Mouse (Mus musculus) heart, embryonic 15.5 days (tissue): ENCODE measurements around the gene Trim8. TPM values are rescaled to one million over a fixed set of nuclear protein-coding genes. Genes with fewer than 3 reads are reported as not detected.

Source experiments
- ATAC-seq: fragments of 200-750 bp; cut with Nextera tagmentation; replicated peaks from 2 replicates; pipeline ENCODE4 v1.8.0; 2017; ENCODE audit warnings: low read depth, moderate TSS enrichment; ENCODE audit not compliant: insufficient number of reproducible peaks, insufficient read depth, low FRiP score
- H3K27ac ChIP-seq: fragments of 300-500 bp; sonication (generic); 2 replicates; pipeline ENCODE4 v1.5.1; 2015; ENCODE audit warnings: mild to moderate bottlenecking, inconsistent platforms
- H3K27me3 ChIP-seq: fragments of 300-500 bp; sonication (generic); 2 replicates; pipeline ENCODE4 v1.6.1; 2015; ENCODE audit warnings: inconsistent platforms
- H3K36me3 ChIP-seq: fragments of 300-500 bp; sonication (generic); 2 replicates; pipeline ENCODE4 v1.6.1; 2015; ENCODE audit warnings: mild to moderate bottlenecking, inconsistent platforms
- H3K4me1 ChIP-seq: fragments of 300-500 bp; sonication (generic); replicated peaks from 2 replicates; pipeline ENCODE4 v1.6.1; 2015; ENCODE audit warnings: inconsistent platforms
- H3K4me2 ChIP-seq: fragments of 300-500 bp; sonication (generic); 2 replicates; pipeline ENCODE4 v1.6.1; 2015; ENCODE audit warnings: inconsistent platforms, mild to moderate bottlenecking, moderate library complexity
- H3K4me3 ChIP-seq: fragments of 300-500 bp; sonication (generic); 2 replicates; pipeline ENCODE4 v1.5.1; 2015; ENCODE audit warnings: mild to moderate bottlenecking, inconsistent platforms
- H3K9ac ChIP-seq: fragments of 300-500 bp; sonication (generic); 2 replicates; pipeline ENCODE4 v1.6.1; 2015; ENCODE audit warnings: mild to moderate bottlenecking, inconsistent platforms
- H3K9me3 ChIP-seq: fragments of 300-500 bp; sonication (generic); replicated peaks from 2 replicates; pipeline ENCODE4 v1.6.1; 2016; ENCODE audit warnings: inconsistent platforms
- WGBS: fragments of 180-500 bp; shearing (Covaris S2); methylation state at CpG from one replicate; pipeline ENCODE4 v1.1.7; 2015; ENCODE audit warnings: mixed read lengths; 5-methylcytosine and 5-hydroxymethylcytosine counted together
- polyA plus RNA-seq: library from polyadenylated mRNA; unstranded; fragments of >200 nt; fragmentation: Nextera tagmentation; extraction: Ambion mirVana; gene quantifications from 2 replicates; pipeline ENCODE4 v1.2.1, GENCODE M21; 2015

Trim8 gene
- polyA plus RNA-seq, 1 experiment from 2014 or later: 15.9 TPM

DNA sequence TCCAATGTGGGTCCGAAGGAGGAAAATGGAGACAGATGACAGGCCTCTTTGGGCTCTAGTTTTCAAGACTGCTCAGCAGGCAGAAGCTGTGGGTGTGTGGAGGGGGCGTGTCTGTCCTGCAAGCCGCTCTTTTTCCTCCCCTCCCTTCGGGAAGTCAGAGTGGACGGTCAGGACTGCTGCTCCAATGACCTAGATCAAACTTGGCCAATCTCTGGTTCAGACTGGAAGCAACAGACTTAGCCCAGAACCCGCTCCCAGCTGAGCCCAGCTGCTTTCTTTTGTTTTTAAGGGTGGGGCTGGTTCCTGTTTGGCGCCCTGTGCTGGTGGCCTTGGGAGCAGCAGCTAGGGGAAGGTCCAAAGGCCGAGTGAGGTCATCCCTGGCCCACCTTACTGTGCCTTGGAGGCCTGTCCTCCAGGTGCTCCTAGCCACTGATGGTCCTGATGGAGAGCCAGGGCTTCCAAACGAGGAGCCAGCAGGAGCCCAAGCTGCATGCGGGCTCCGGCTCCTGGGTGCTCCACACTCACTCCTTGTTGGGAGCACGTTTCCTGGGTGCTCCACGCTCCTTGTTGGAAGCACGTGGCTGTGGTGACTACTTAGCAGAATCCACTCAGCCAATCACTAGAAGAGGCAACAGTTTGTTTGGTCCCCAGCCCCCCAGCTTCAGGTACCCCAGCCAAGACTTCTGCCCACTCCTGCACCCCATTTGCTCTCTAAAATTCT lies 23.3 kb downstream of the Trim8 start:
- Histone ChIP-seq H3K4me3 (peak overlapping the region; percentile 31; the same call in 1 of the 2 replicates), H3K4me1 (peaks cover 81% of the 10 kb centered on the region), H3K27ac (peak overlapping the region; percentile 81), H3K36me3 (no peaks in the 10 kb centered on the region), H3K9ac (peak overlapping the region; percentile 38; the same call in 1 of the 2 replicates), H3K9me3 (no peaks in the 10 kb centered on the region), H3K27me3 (no peaks in the 10 kb centered on the region), H3K4me2 (peak overlapping the region; percentile 70)
- ATAC-seq: 0 out of 2 replicates have a peak, but pooled peaks have one; percentile 5
- 28% methylated on average over 14 of the region's 14 CpGs for WGBS

DNA sequence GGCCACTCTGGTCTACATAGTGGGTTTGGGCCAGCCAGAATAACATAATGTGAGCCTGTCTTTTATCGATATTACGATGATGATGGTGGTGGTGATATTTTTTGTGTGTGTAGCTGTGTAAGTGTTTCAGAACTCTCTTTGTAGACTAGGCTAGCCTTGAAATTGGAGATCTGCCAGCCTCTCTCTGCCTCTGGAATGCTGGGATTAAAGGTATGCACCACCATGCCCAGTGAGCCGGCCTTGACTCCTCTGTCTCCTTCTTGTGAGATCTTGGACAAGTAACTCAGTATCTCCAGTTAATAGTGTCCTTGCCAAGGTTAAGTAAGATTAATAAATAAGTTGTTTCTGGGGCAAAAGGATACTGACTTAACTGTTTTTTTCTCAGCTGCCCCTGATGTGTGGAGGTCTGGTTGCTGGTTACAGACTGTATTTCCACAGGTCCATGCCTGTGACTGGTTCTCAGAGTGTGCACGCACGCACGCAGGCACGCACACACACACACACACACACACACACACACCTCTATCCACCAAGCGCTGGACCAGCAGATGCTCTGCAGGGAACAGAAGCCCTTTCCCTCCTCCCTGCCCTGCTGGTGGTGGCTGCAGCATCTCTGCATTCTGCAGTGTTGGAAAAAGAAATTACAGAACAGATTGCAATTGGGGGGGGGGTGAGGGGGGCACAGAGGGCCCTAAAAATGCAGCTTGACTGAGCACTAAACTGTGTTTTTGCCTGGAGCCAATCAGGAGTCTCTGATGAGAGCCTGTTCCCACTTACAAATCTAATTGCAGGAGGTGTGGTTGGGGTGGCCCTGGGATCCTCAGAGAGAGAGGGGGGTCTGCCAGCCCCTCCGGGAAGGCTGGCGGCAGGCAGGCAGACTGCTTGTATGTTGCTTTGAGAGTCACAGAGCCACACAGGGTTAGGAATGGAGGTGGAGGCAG lies 24.5 kb downstream of the Trim8 start:
- Histone ChIP-seq H3K4me3 (no peak overlapping the region), H3K4me1 (peaks cover 91% of the 10 kb centered on the region), H3K27me3 (no peaks in the 10 kb centered on the region), H3K4me2 (no peak overlapping the region), H3K9me3 (no peaks in the 10 kb centered on the region), H3K36me3 (no peaks in the 10 kb centered on the region), H3K27ac (peak overlapping the region; percentile 81), H3K9ac (no peak overlapping the region)
- 51% methylated on average over 10 of the region's 10 CpGs for WGBS
- ATAC-seq: no peak

DNA sequence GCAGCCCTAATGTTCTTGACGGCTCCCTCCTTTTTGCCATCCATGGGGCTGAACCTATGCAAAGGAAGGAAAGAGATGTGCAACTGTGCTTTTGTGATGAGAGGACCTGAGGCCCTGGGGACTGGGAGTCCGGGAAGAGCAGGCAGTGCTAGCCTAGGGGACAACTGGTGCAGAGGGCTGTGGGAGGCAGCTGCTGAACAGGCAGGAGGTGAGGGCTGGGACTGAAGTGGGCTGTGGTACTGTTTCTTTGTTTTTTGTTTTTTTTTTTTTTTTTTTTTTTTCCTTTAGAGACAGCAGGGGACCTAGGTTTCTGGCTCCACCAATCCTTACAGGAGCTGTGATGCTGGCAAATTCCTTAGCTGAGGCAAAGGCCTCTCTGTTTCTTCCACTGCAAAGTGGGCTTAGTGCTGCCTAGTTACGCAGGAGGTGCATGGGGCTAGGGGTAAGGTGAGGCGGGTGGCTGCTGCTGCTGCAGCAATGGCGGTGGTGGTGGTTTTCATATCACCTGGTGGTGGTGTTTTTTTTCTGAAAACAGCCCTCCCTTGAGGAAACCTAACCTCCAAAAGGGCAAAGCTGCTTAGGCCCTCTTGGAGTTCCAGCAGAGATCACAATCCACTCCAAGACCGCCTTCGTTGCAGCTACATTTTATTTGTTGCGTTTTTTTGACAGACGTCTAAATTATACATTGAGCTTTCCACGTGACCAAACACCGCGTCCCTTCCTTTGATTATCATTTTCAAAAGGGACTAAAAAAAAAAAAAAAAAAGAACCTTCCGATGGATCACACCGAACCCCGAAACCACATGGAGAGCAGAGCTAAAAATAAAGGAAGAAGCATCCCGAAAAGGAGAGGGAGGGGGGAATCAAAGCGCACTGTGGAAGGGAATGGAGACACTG lies 26.4 kb downstream of the Trim8 start:
- Histone ChIP-seq H3K4me1 (peaks cover 98% of the 10 kb centered on the region), H3K9me3 (no peaks in the 10 kb centered on the region), H3K36me3 (no peaks in the 10 kb centered on the region), H3K27me3 (no peaks in the 10 kb centered on the region), H3K4me2 (peak overlapping the region; percentile 69), H3K27ac (peak overlapping the region; percentile 98), H3K4me3 (peak overlapping the region; percentile 40), H3K9ac (no peak overlapping the region)
- no peak for ATAC-seq
- 20% methylated on average over 17 of the region's 17 CpGs for WGBS

DNA sequence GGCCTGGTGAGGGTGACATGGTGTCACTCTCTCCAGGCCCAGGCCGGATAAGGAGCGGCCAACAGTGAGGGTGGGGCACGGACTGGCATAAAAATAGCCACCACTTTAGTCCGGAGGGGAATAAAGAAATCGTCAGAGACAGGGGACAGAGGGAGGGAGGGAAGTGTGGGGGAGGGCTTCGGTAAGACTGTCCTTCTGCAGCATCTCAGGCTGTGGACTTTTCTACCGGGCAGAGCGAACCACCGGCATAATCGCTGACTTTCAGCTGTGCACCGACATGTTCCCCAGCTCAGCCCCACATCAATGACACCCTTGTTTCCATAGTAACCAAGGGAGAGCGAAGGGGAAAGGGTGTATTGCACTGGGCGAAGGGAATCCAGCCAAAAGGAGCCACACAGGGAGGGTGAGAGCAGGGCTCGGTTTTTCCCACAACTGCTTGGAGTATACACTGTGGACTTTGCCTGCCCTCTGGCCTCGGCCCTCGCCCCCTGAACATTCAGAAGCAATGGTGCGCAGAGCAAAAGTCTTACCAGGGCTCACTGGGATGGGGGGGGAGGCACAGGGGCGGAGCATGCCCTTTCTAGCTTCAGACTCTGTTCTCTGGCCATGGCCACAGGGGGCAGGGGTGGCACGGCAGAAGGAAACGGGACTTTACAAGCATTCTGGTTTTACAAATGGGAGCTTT lies 27.2 kb downstream of the Trim8 start:
- 1% methylated on average over 20 of the region's 20 CpGs for WGBS

DNA sequence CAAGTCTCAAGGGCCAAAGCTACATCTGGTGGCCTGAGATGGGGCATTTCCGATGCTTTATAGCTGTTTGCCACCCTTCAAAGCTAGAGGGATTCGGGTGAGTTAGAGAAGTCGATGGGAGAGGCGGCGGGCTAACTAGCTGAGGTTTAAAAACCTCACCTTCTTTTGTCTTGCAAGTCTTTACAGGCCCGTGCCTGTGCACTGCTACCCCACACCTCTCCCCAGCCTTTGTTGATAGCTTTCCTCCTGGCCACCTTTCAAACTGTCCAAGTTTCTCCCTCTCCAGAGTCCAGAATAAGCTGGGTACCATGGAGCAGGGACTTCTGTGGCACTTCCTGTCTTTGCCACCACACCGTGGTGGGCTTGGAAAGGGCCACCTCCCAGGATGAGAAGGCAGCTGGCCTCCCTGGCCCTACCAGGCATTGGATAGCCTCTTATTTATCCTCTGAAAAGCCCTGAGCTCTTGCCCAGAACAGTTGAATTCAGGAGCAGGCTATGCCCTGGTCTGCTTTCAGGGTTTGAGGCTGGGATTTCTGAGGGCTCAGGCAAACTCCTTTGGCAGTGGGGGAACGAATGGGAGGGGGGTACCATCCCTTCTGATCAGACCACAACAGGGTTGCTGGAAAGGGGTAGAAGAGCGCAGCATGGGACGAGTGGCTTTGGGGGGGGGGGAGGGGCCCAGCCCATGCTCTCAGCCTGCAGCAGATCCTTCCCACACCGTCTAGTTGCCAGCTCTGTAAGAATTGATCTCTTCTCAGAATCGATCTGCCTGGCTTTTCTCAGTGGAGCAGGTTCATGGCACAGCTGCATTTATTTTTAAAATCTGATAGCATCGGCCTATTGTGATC lies 28.3 kb downstream of the Trim8 start:
- Histone ChIP-seq H3K4me1 (peaks cover 86% of the 10 kb centered on the region), H3K4me3 (no peak overlapping the region)
- 24% methylated on average over 13 of the region's 13 CpGs for WGBS

More for the DNA sequence above, 27.2 kb downstream of the Trim8 start:
- H3K36me3 ChIP-seq: no peaks in the 10 kb centered on the region
- H3K4me2 ChIP-seq: peak overlapping the region; percentile 69
- H3K4me1 ChIP-seq: peaks cover 98% of the 10 kb centered on the region
- no peaks in the 10 kb centered on the region for H3K27me3 ChIP-seq
- ATAC-seq: peak; percentile 72
- peak overlapping the region; percentile 40 for H3K4me3 ChIP-seq
- peak overlapping the region; percentile 54 for H3K9ac ChIP-seq
- H3K9me3 ChIP-seq: no peaks in the 10 kb centered on the region
- H3K27ac ChIP-seq: peak overlapping the region; percentile 98

DNA sequence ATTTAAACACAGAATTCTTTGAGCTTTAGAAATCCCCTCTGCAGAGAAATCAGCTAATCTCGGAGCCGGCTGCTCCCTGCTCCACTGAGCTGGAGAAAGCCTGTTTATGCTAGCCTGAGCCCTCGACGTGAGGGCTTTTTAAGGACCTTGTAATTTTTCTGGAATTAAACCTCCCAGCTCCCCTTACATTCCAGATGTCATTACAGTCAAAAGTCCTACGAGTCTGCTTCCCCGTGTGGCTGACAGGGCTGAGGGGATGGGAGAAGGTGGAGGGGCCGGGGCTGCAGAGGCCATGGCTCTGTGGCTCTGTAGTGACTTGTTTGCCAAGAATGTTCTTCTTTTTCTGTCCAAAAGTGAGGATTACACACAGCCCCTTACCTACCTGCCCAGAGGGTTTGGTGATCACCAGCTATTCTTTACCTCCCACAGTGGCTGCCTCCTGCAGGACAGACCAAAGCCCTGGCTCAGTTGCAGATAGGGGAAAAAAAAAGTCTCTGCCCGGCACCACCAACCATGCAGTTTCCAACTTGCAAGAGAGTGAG lies 29.0 kb downstream of the Trim8 start:
- Histone ChIP-seq H3K4me3 (no peak overlapping the region), H3K4me2 (peak overlapping the region; percentile 69)
- 28% methylated on average over 8 of the region's 8 CpGs for WGBS

More for the DNA sequence above, 28.3 kb downstream of the Trim8 start:
- Histone ChIP-seq H3K9ac (peak overlapping the region; percentile 54), H3K27me3 (no peaks in the 10 kb centered on the region), H3K36me3 (no peaks in the 10 kb centered on the region), H3K27ac (peak overlapping the region; percentile 98), H3K4me2 (peak overlapping the region; percentile 69), H3K9me3 (no peaks in the 10 kb centered on the region)
- no peak for ATAC-seq

DNA sequence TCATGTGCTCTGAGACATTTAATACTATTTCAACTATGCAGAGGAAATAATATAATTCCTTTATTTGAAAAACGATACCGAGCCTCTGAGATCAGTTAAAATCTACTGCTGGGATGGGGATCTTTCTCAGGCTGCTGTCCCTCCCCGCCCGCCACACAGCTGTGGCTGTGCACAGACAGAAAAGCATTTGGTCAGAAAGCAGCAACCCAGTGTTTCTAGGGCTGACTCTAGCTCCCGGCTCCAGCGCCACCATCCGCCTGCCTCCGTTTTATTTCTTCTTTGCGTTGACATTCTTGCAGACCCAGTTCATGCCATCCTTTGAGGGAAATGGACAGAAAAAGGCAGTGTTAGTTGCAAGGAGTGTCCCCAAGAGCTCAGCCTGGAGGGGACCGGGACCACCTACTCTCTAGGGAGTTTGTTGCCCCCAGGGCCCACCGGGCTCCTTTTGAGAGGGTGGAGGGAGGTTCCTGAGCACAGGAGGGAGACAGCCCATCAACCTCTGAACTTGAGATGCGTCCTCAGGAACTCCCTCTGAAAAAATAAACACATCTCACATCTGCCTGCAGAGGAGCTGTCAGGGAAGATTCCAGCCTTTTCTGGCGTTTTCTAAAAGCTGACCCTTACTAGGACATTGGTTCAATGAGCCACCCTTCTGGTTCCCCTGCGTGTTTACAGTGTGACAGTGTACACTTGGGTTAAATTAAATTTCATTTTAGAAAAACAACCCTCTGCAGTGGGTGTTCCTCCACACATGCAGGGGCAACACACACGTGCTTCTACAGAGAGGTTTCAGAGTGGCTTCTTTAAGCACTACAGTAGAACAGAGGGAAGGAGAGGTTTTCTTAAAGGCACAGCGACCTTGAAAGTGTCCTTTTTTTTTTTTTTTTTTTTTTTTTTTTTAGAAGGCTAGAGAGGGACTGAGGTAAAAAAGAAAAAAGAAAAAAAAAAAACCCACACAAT lies 29.8 kb downstream of the Trim8 start:
- H3K4me2 ChIP-seq: peak overlapping the region; percentile 69
- H3K9ac ChIP-seq: no peak overlapping the region
- H3K27me3 ChIP-seq: no peaks in the 10 kb centered on the region
- no peak for ATAC-seq
- peaks cover 72% of the 10 kb centered on the region for H3K4me1 ChIP-seq
- H3K9me3 ChIP-seq: no peaks in the 10 kb centered on the region
- WGBS: 18% methylated on average over 16 of the region's 16 CpGs
- peak overlapping the region; percentile 98 for H3K27ac ChIP-seq
- no peaks in the 10 kb centered on the region for H3K36me3 ChIP-seq
- H3K4me3 ChIP-seq: no peak overlapping the region

More for the DNA sequence above, 29.0 kb downstream of the Trim8 start:
- ATAC-seq: no peak
- 0 out of 2 replicates have a peak overlapping the region, but pooled peaks have one; percentile 20 for H3K9ac ChIP-seq
- peak overlapping the region; percentile 98 for H3K27ac ChIP-seq
- H3K4me1 ChIP-seq: peaks cover 80% of the 10 kb centered on the region
- no peaks in the 10 kb centered on the region for H3K36me3 ChIP-seq
- H3K9me3 ChIP-seq: no peaks in the 10 kb centered on the region
- H3K27me3 ChIP-seq: no peaks in the 10 kb centered on the region

DNA sequence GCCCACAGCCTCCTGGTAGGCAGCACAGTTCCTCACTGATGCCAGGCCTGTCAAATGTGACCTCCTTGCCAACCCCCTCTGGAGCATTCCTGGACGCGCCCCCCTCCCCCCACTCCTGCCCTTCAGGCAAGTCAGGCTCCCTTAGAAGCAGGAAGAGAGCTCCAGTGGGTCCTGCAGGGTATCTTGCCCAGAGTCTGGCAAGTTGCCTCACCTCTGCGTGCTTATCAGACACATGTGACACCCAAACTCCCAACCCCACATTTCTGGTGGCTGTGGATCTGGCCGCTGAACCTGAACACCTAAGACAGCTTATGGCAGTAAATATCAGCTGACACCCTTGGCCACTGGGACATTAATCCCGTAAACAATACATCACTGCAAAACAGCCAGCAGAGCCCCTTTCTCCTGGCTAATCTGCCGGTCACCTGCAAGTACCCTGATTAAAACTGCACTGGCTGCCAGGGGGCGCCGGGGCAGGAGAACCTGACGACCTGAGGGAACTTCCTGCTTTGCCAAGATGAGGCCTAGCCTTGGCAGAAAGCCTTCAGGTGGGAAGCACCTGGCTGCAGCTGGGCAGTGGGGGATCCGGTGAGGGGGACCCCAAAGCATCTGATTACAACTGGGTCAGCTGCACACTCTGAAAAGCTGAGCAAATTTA lies 30.7 kb downstream of the Trim8 start:
- H3K36me3 ChIP-seq: no peaks in the 10 kb centered on the region
- H3K27ac ChIP-seq: peak overlapping the region; percentile 98
- H3K9me3 ChIP-seq: no peaks in the 10 kb centered on the region
- H3K4me1 ChIP-seq: peaks cover 65% of the 10 kb centered on the region
- WGBS: 11% methylated on average over 10 of the region's 10 CpGs
- H3K9ac ChIP-seq: no peak overlapping the region
- H3K4me3 ChIP-seq: no peak overlapping the region
- H3K27me3 ChIP-seq: no peaks in the 10 kb centered on the region
- ATAC-seq: peak; percentile 38; the same call in 1 of the 2 replicates
- peak overlapping the region; percentile 69 for H3K4me2 ChIP-seq
